Mouse (Mus musculus) embryonic facial prominence, embryonic 13.5 days (tissue): ENCODE measurements around the gene Eepd1. TPM values are rescaled to one million over a fixed set of nuclear protein-coding genes. Genes with fewer than 3 reads are reported as not detected.

ENCODE experiments used
- ATAC-seq: fragments of 200-750 bp; cut with Nextera tagmentation; 2 replicates; pipeline ENCODE4 v1.8.0; 2017; ENCODE audit warnings: low read depth; ENCODE audit not compliant: insufficient number of reproducible peaks, insufficient read depth, low FRiP score, low TSS enrichment
- H3K27ac ChIP-seq: fragments of 300-500 bp; sonication (generic); 2 replicates; pipeline ENCODE4 v1.5.1; 2015; ENCODE audit warnings: moderate library complexity, mild to moderate bottlenecking, inconsistent platforms
- H3K27me3 ChIP-seq: fragments of 300-500 bp; sonication (generic); 2 replicates; pipeline ENCODE4 v1.6.1; 2015; ENCODE audit warnings: mild to moderate bottlenecking, inconsistent platforms
- H3K36me3 ChIP-seq: fragments of 300-500 bp; sonication (generic); 2 replicates; pipeline ENCODE4 v1.6.1; 2015; ENCODE audit warnings: mild to moderate bottlenecking, inconsistent platforms
- H3K4me1 ChIP-seq: fragments of 300-500 bp; sonication (generic); 2 replicates; pipeline ENCODE4 v1.6.1; 2015; ENCODE audit warnings: inconsistent platforms
- H3K4me2 ChIP-seq: fragments of 300-500 bp; sonication (generic); 2 replicates; pipeline ENCODE4 v1.6.1; 2015; ENCODE audit warnings: moderate library complexity, mild to moderate bottlenecking, inconsistent platforms
- H3K4me3 ChIP-seq: fragments of 300-500 bp; sonication (generic); 2 replicates; pipeline ENCODE4 v1.5.1; 2015; ENCODE audit warnings: mild to moderate bottlenecking, inconsistent platforms
- H3K9ac ChIP-seq: fragments of 300-500 bp; sonication (generic); 2 replicates; pipeline ENCODE4 v1.6.1; 2015; ENCODE audit warnings: mild to moderate bottlenecking, inconsistent platforms
- H3K9me3 ChIP-seq: fragments of 300-500 bp; sonication (generic); 2 replicates; pipeline ENCODE4 v1.6.1; 2016; ENCODE audit warnings: inconsistent platforms
- WGBS: fragments of 180-500 bp; shearing (Covaris S2); methylation state at CpG from one replicate; pipeline ENCODE4 v1.1.7; 2015; ENCODE audit warnings: mixed read lengths; 5-methylcytosine and 5-hydroxymethylcytosine counted together
- polyA plus RNA-seq: library from polyadenylated mRNA; unstranded; fragments of >200 nt; fragmentation: Nextera tagmentation; extraction: Ambion mirVana; gene quantifications from 2 replicates; pipeline ENCODE4 v1.2.1, GENCODE M21; 2015

Gene Eepd1
- polyA plus RNA-seq, 1 experiment from 2014 or later = 17.8 TPM

GRCm38 (mm10) chr9:25561143-25561542 lies 79.8 kb downstream of the Eepd1 start:
- H3K9me3 ChIP-seq = no peaks in the 10 kb centered on the region
- ATAC-seq = no peak
- no peaks in the 10 kb centered on the region for H3K27me3 ChIP-seq
- WGBS = 87% methylated on average over 1 of the region's 1 CpGs
- H3K4me1 ChIP-seq = no peaks in the 10 kb centered on the region
- no peaks in the 10 kb centered on the region for H3K36me3 ChIP-seq
- H3K27ac ChIP-seq = no peak overlapping the region
- H3K9ac ChIP-seq = no peak overlapping the region
- H3K4me3 ChIP-seq = no peak overlapping the region
- H3K4me2 ChIP-seq = no peak overlapping the region

GRCm38 (mm10) chr9:25563806-25564205 lies 82.5 kb downstream of the Eepd1 start:
- H3K4me1 ChIP-seq = peaks cover 19% of the 10 kb centered on the region
- H3K9me3 ChIP-seq = no peaks in the 10 kb centered on the region
- no peak overlapping the region for H3K4me3 ChIP-seq
- no peaks in the 10 kb centered on the region for H3K36me3 ChIP-seq
- H3K27ac ChIP-seq = no peak overlapping the region
- no peak overlapping the region for H3K9ac ChIP-seq
- H3K4me2 ChIP-seq = no peak overlapping the region
- no peaks in the 10 kb centered on the region for H3K27me3 ChIP-seq
- WGBS = 73% methylated on average over 4 of the region's 4 CpGs
- no peak for ATAC-seq

- no peaks in the 10 kb centered on the region for H3K9me3 ChIP-seq
- WGBS = 25% methylated on average over 5 of the region's 5 CpGs
- H3K9ac ChIP-seq = no peak overlapping the region
- no peak overlapping the region for H3K4me2 ChIP-seq
- H3K36me3 ChIP-seq = no peaks in the 10 kb centered on the region
- ATAC-seq = no peak
- 0 out of 2 replicates have a peak overlapping the region, but pooled peaks have one; percentile 13 for H3K27ac ChIP-seq
- no peaks in the 10 kb centered on the region for H3K27me3 ChIP-seq
- peaks cover 39% of the 10 kb centered on the region for H3K4me1 ChIP-seq
- H3K4me3 ChIP-seq = no peak overlapping the region
These were observed 85.7 kb downstream of the Eepd1 start for GRCm38 (mm10) chr9:25567071-25567470.

- H3K4me2 ChIP-seq = no peak overlapping the region
- H3K9me3 ChIP-seq = no peaks in the 10 kb centered on the region
- H3K27ac ChIP-seq = no peak overlapping the region
- H3K27me3 ChIP-seq = no peaks in the 10 kb centered on the region
- peaks cover 44% of the 10 kb centered on the region for H3K4me1 ChIP-seq
- H3K36me3 ChIP-seq = no peaks in the 10 kb centered on the region
- H3K4me3 ChIP-seq = no peak overlapping the region
- no peak for ATAC-seq
- H3K9ac ChIP-seq = no peak overlapping the region
- 66% methylated on average over 3 of the region's 3 CpGs for WGBS
These were observed 87.4 kb downstream of the Eepd1 start for GRCm38 (mm10) chr9:25568783-25569182.

- H3K27ac ChIP-seq = no peak overlapping the region
- WGBS = 93% methylated on average over 7 of the region's 7 CpGs
- peaks cover 53% of the 10 kb centered on the region for H3K4me1 ChIP-seq
- H3K4me2 ChIP-seq = no peak overlapping the region
- no peak overlapping the region for H3K4me3 ChIP-seq
- H3K27me3 ChIP-seq = no peaks in the 10 kb centered on the region
- no peaks in the 10 kb centered on the region for H3K9me3 ChIP-seq
- H3K36me3 ChIP-seq = no peaks in the 10 kb centered on the region
- no peak overlapping the region for H3K9ac ChIP-seq
- no peak for ATAC-seq
These were observed 88.7 kb downstream of the Eepd1 start for GRCm38 (mm10) chr9:25570011-25570410.

- Histone ChIP-seq H3K36me3 (no peaks in the 10 kb centered on the region), H3K9me3 (no peaks in the 10 kb centered on the region), H3K27ac (peak overlapping the region; percentile 69), H3K27me3 (no peaks in the 10 kb centered on the region), H3K4me3 (no peak overlapping the region), H3K4me1 (peaks cover 53% of the 10 kb centered on the region), H3K9ac (no peak overlapping the region), H3K4me2 (no peak overlapping the region)
- no peak for ATAC-seq
- 70% methylated on average over 9 of the region's 9 CpGs for WGBS
These were observed 89.1 kb downstream of the Eepd1 start for GRCm38 (mm10) chr9:25570436-25570835.

- peak overlapping the region; percentile 69 for H3K27ac ChIP-seq
- ATAC-seq = no peak
These were observed 90.0 kb downstream of the Eepd1 start for GRCm38 (mm10) chr9:25571381-25571780.

GRCm38 (mm10) chr9:25573753-25574152 lies 92.4 kb downstream of the Eepd1 start:
- no peak overlapping the region for H3K9ac ChIP-seq
- 23% methylated on average over 7 of the region's 7 CpGs for WGBS
- no peaks in the 10 kb centered on the region for H3K9me3 ChIP-seq
- no peak overlapping the region for H3K4me3 ChIP-seq
- H3K4me1 ChIP-seq = peaks cover 37% of the 10 kb centered on the region
- H3K36me3 ChIP-seq = no peaks in the 10 kb centered on the region
- no peak for ATAC-seq
- 0 out of 2 replicates have a peak overlapping the region, but pooled peaks have one; percentile 18 for H3K4me2 ChIP-seq
- peak overlapping the region; percentile 11; the same call in 1 of the 2 replicates for H3K27ac ChIP-seq
- H3K27me3 ChIP-seq = no peaks in the 10 kb centered on the region

More at GRCm38 (mm10) chr9:25571381-25571780, 90.0 kb downstream of the Eepd1 start:
- Histone ChIP-seq H3K9me3 (no peaks in the 10 kb centered on the region), H3K9ac (0 out of 2 replicates have a peak overlapping the region, but pooled peaks have one; percentile 27), H3K4me3 (no peak overlapping the region), H3K4me2 (no peak overlapping the region), H3K36me3 (no peaks in the 10 kb centered on the region), H3K27me3 (no peaks in the 10 kb centered on the region), H3K4me1 (peaks cover 55% of the 10 kb centered on the region)
- 33% methylated on average over 2 of the region's 2 CpGs for WGBS

GRCm38 (mm10) chr9:25574186-25574585 lies 92.8 kb downstream of the Eepd1 start:
- H3K4me3 ChIP-seq = no peak overlapping the region
- no peak for ATAC-seq
- H3K9ac ChIP-seq = no peak overlapping the region
- H3K36me3 ChIP-seq = no peaks in the 10 kb centered on the region
- 26% methylated on average over 4 of the region's 4 CpGs for WGBS
- H3K4me1 ChIP-seq = peaks cover 37% of the 10 kb centered on the region
- no peaks in the 10 kb centered on the region for H3K27me3 ChIP-seq
- peak overlapping the region; percentile 11; the same call in 1 of the 2 replicates for H3K27ac ChIP-seq
- H3K4me2 ChIP-seq = no peak overlapping the region
- no peaks in the 10 kb centered on the region for H3K9me3 ChIP-seq

- Histone ChIP-seq H3K9me3 (no peaks in the 10 kb centered on the region), H3K36me3 (no peaks in the 10 kb centered on the region), H3K4me1 (peaks cover 14% of the 10 kb centered on the region), H3K27ac (no peak overlapping the region), H3K9ac (no peak overlapping the region), H3K27me3 (no peaks in the 10 kb centered on the region), H3K4me3 (no peak overlapping the region), H3K4me2 (no peak overlapping the region)
- no peak for ATAC-seq
- 82% methylated on average over 7 of the region's 7 CpGs for WGBS
These were observed 97.6 kb downstream of the Eepd1 start for GRCm38 (mm10) chr9:25578674-25579596.

GRCm38 (mm10) chr9:25583621-25584020 lies 102.3 kb downstream of the Eepd1 start:
- Histone ChIP-seq H3K36me3 (no peaks in the 10 kb centered on the region), H3K9me3 (no peaks in the 10 kb centered on the region), H3K27me3 (no peaks in the 10 kb centered on the region), H3K9ac (no peak overlapping the region), H3K27ac (no peak overlapping the region), H3K4me1 (peaks cover 4% of the 10 kb centered on the region; the same call in 1 of the 2 replicates), H3K4me2 (no peak overlapping the region), H3K4me3 (no peak overlapping the region)
- no peak for ATAC-seq
- 93% methylated on average over 2 of the region's 2 CpGs for WGBS

GRCm38 (mm10) chr9:25585614-25586013 lies 104.3 kb downstream of the Eepd1 start:
- 45% methylated on average over 1 of the region's 1 CpGs for WGBS
- Histone ChIP-seq H3K27me3 (no peaks in the 10 kb centered on the region), H3K4me1 (no peaks in the 10 kb centered on the region; the same call in 1 of the 2 replicates), H3K36me3 (peaks cover 10% of the 10 kb centered on the region), H3K9me3 (no peaks in the 10 kb centered on the region), H3K9ac (no peak overlapping the region), H3K27ac (no peak overlapping the region), H3K4me3 (no peak overlapping the region), H3K4me2 (no peak overlapping the region)
- ATAC-seq = no peak
